Mouse (Mus musculus) small intestine, adult 2 months (tissue): ENCODE measurements around the gene Cbarp.
A peak's percentile ranks its signal among the peaks of the same experiment; 100 is the strongest.

Source experiments
- CTCF ChIP-seq: fragments of 200-500 bp; IDR thresholded peaks from 2 replicates; pipeline ENCODE4 v1.5.1; 2012; ENCODE audit warnings: low read depth, mild to moderate bottlenecking, control low read depth, inconsistent platforms, low read length, moderate library complexity, mixed read lengths; ENCODE audit not compliant: insufficient replicate concordance, insufficient read length; ENCODE audit errors: extremely low read depth
- POLR2A ChIP-seq: fragments of 200-500 bp; IDR thresholded peaks from 2 replicates; pipeline ENCODE4 v1.6.1; 2012; ENCODE audit warnings: low read depth, mild to moderate bottlenecking, control low read depth, inconsistent platforms, low read length, moderate library complexity

DNA sequence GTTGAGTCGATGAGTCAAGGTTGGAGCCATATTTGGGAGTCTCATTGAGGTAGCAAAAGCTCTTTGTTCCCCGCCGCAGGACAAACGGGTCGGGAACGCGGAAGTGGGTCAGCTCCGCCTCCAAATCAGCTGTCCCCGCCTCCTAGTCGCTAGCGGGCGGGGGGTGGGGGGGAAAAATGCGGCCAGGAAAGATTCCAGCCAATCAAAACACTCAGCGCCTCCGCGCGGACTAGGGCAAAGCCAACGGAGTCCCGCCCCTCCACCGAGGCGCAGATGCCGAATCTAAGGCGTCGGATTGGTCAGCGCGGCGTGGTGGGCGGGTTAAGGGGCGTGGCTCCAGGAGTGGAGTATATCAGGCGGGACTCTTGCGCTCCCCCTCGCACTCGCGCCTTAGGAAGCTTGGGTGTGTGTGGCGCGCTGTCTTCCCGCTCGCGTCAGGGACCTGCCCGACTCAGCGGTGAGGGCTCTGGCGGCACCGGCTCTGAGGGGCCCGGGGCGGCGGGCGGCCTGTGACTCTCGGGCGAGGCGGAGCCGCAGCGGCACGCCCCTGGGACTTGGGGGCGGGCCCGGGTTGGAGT lies 26.9 kb upstream of the Cbarp start:
- TF ChIP-seq POLR2A, result peak; percentile 94
- TF ChIP-seq CTCF, result no peak
